ENCODE assay signal across 8 mouse cellular contexts in the genomic region with DNA sequence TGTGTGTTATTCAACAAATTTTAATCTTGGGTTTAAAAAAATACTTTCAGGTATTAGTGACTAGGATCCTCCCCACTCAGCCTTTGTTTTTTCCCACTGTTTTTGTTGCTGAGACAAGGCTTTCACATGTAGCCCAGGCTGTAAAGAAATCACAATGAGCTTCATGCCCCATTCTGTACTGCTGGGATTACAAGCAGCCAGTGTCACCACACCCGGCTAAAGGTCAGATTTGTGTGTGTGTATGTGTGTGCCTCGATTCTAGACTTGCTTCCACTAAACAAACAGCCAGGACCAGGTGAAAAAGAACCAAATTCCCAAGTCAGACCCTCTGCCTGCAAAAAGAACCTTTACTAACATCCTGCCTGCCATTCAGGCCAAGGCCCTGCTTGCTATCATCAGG. TPM values are rescaled to one million over a fixed set of nuclear protein-coding genes. Genes with fewer than 3 reads are reported as not detected.
A peak's percentile ranks its signal among the peaks of the same experiment; 100 is the strongest.
DNase-seq lines count a peak whose midpoint lies in the region; ATAC-seq and TF ChIP-seq lines count a peak whose summit lies in the region.

No protein-coding gene starts in this region.

- TF ChIP-seq POLR2A in liver, adult 2 months (IDR thresholded peaks at IDR 0.05; ENCODE audit: extremely low read depth, insufficient read depth, low read length) = no peak
- no peak for TF ChIP-seq POLR2A in embryonic fibroblast, embryonic 13.5 days (IDR thresholded peaks at IDR 0.05; ENCODE audit: low read depth, low read length)

- peak; percentile 77 for DNase-seq in liver, adult 2 months (ENCODE audit: extremely low read depth, low read depth, low spot score)
- DNase-seq in liver = no peak
- no peak for DNase-seq in adrenal gland, postnatal 14 days
- DNase-seq in layer of hippocampus, adult 11-12 months (ENCODE audit: low spot score) = no peak
- DNase-seq in layer of hippocampus, postnatal 10 days (ENCODE audit: low spot score in 2 of 2) = no peak

- WGBS in liver, adult 2 months = 14% methylated on average over 2 of the region's 2 CpGs
- WGBS in limb, embryonic 13.5 days = 75% methylated on average over 2 of the region's 2 CpGs
- 46% methylated on average over 2 of the region's 2 CpGs for WGBS in stomach, embryonic 14.5 days

- H3K4me1 ChIP-seq in liver, adult 2 months (ENCODE audit: control insufficient read depth, insufficient read depth, low read length) = peaks cover 25% of the 10 kb centered on the region
- peaks cover 6% of the 10 kb centered on the region; the same call in 1 of the 2 replicates for H3K4me1 ChIP-seq in embryonic fibroblast, embryonic 13.5 days (ENCODE audit: control insufficient read depth, insufficient read depth, low read length)
- peaks cover 33% of the 10 kb centered on the region for H3K4me1 ChIP-seq in limb, embryonic 13.5 days
- H3K4me1 ChIP-seq in stomach, embryonic 14.5 days (ENCODE audit: control insufficient read depth, insufficient read depth, low read length) = peaks cover 11% of the 10 kb centered on the region

- peak overlapping the region; percentile 1 for H3K4me3 ChIP-seq in liver, adult 2 months (ENCODE audit: insufficient read depth, low read depth, low read length)
- H3K4me3 ChIP-seq in embryonic fibroblast, embryonic 13.5 days (ENCODE audit: insufficient read depth, low read length) = peak overlapping the region; percentile 98; the same call in 1 of the 2 replicates
- peak overlapping the region; percentile 98 for H3K4me3 ChIP-seq in limb, embryonic 13.5 days
- peak overlapping the region; percentile 98 for H3K4me3 ChIP-seq in stomach, embryonic 14.5 days (ENCODE audit: low read depth, low read length)

- no peak for ATAC-seq in limb, embryonic 13.5 days (ENCODE audit: low FRiP score, low read depth)
- ATAC-seq in stomach, embryonic 14.5 days (ENCODE audit: insufficient number of reproducible peaks, insufficient read depth, low FRiP score, low read depth) = no peak

- H3K27me3 ChIP-seq in liver, adult 2 months (ENCODE audit: control insufficient read depth, insufficient read depth, low read length) = no peaks in the 10 kb centered on the region
- no peaks in the 10 kb centered on the region for H3K27me3 ChIP-seq in limb, embryonic 13.5 days
- no peaks in the 10 kb centered on the region for H3K27me3 ChIP-seq in stomach, embryonic 14.5 days (ENCODE audit: control insufficient read depth, insufficient read depth, low read length)

- no peak for TF ChIP-seq CTCF in liver, adult 2 months (IDR thresholded peaks at IDR 0.05; ENCODE audit: low read depth, low read length)
- TF ChIP-seq CTCF in embryonic fibroblast, embryonic 13.5 days (IDR thresholded peaks at IDR 0.05; ENCODE audit: borderline replicate concordance, insufficient read depth, low read length) = no peak

- H3K36me3 ChIP-seq in liver, adult 2 months (ENCODE audit: control insufficient read depth, insufficient read depth, low read length) = peaks cover 2% of the 10 kb centered on the region
- peaks cover 21% of the 10 kb centered on the region for H3K36me3 ChIP-seq in limb, embryonic 13.5 days
- peaks cover 7% of the 10 kb centered on the region; the same call in 1 of the 2 replicates for H3K36me3 ChIP-seq in stomach, embryonic 14.5 days (ENCODE audit: control insufficient read depth, insufficient read depth, low read length)

- peaks cover 43% of the 10 kb centered on the region for H3K79me2 ChIP-seq in liver, adult 2 months (ENCODE audit: control insufficient read depth, insufficient read depth, low read length)

- H3K9ac ChIP-seq in liver, adult 2 months (ENCODE audit: low read depth, low read length) = peak overlapping the region; percentile 4
- peak overlapping the region; percentile 99 for H3K9ac ChIP-seq in limb, embryonic 13.5 days
- H3K9ac ChIP-seq in stomach, embryonic 14.5 days (replicated peaks; ENCODE audit: low read depth, low read length) = peak overlapping the region; percentile 98; the same call in 1 of the 2 replicates

- H3K9me3 ChIP-seq in limb, embryonic 13.5 days = no peaks in the 10 kb centered on the region
- no peaks in the 10 kb centered on the region for H3K9me3 ChIP-seq in stomach, embryonic 14.5 days (ENCODE audit: control insufficient read depth, low read depth, low read length)

- H3K4me2 ChIP-seq in limb, embryonic 13.5 days (replicated peaks) = peak overlapping the region; percentile 92
- peak overlapping the region; percentile 71 for H3K4me2 ChIP-seq in stomach, embryonic 14.5 days (replicated peaks; ENCODE audit: low read depth, low read length)

- H3K27ac ChIP-seq in liver, adult 2 months (replicated peaks; ENCODE audit: insufficient read depth, low read depth, low read length) = no peak overlapping the region; the same call in 1 of the 2 replicates
- no peak overlapping the region for H3K27ac ChIP-seq in embryonic fibroblast, embryonic 13.5 days (ENCODE audit: insufficient read depth, low read length)
- no peak overlapping the region for H3K27ac ChIP-seq in limb, embryonic 13.5 days
- H3K27ac ChIP-seq in stomach, embryonic 14.5 days (ENCODE audit: low read length) = no peak overlapping the region

RNA-seq across cellular contexts. Expression of gene Cnot1, which starts 1.8 kb away (rescaled TPM):
- total RNA-seq in liver, adult 2 months (2014; rRNA removed) = 116 and 125 TPM in 2 replicates
- polyA plus RNA-seq in liver, adult 2 months (2012; rRNA removed) = 40.2 and 41.1 TPM in 2 replicates
- 124 and 145 TPM in 2 replicates for polyA plus RNA-seq in embryonic fibroblast, embryonic 13.5 days (2011; ENCODE audit: insufficient read length, low read depth, missing spikeins)
- 65.0 and 71.7 TPM in 2 replicates for polyA plus RNA-seq in limb, embryonic 13.5 days (2015; fragmentation: Nextera tagmentation; extraction: Ambion mirVana)
- 113 and 117 TPM in 2 replicates for polyA plus RNA-seq in stomach, embryonic 14.5 days (2014; fragmentation: Nextera tagmentation; extraction: Ambion mirVana)
- total RNA-seq in adrenal gland, postnatal 14 days (2021) = 144 and 154 TPM in 2 replicates
- total RNA-seq in layer of hippocampus, postnatal 10 days (2021) = 100 to 1,000 TPM; 134 to 144 TPM

RNA-seq across cellular contexts. Expression of gene Sap18b, which starts 19.7 kb away (rescaled TPM):
- 61.1 and 66.8 TPM in 2 replicates for total RNA-seq in liver, adult 2 months (2014; rRNA removed)
- 30.7 and 39.5 TPM in 2 replicates for polyA plus RNA-seq in liver, adult 2 months (2012; rRNA removed)
- 164 and 214 TPM in 2 replicates for polyA plus RNA-seq in embryonic fibroblast, embryonic 13.5 days (2011; ENCODE audit: insufficient read length, low read depth, missing spikeins)
- 346 and 351 TPM in 2 replicates for polyA plus RNA-seq in limb, embryonic 13.5 days (2015; fragmentation: Nextera tagmentation; extraction: Ambion mirVana)
- 360 and 371 TPM in 2 replicates for polyA plus RNA-seq in stomach, embryonic 14.5 days (2014; fragmentation: Nextera tagmentation; extraction: Ambion mirVana)
- total RNA-seq in adrenal gland, postnatal 14 days (2021) = 188 and 211 TPM in 2 replicates
- total RNA-seq in layer of hippocampus, postnatal 10 days (2021) = 100 to 1,000 TPM; 165 to 170 TPM

RNA-seq across cellular contexts. Expression of gene Slc38a7, which starts 47.9 kb away (rescaled TPM):
- total RNA-seq in liver, adult 2 months (2014; rRNA removed) = 10.7 and 16.6 TPM in 2 replicates
- polyA plus RNA-seq in liver, adult 2 months (2012; rRNA removed) = 22.2 and 22.8 TPM in 2 replicates
- polyA plus RNA-seq in embryonic fibroblast, embryonic 13.5 days (2011; ENCODE audit: insufficient read length, low read depth, missing spikeins) = 16.7 and 23.2 TPM in 2 replicates
- polyA plus RNA-seq in limb, embryonic 13.5 days (2015; fragmentation: Nextera tagmentation; extraction: Ambion mirVana) = 15.1 and 16.3 TPM in 2 replicates
- polyA plus RNA-seq in stomach, embryonic 14.5 days (2014; fragmentation: Nextera tagmentation; extraction: Ambion mirVana) = 15.0 and 16.3 TPM in 2 replicates
- 13.3 and 13.6 TPM in 2 replicates for total RNA-seq in adrenal gland, postnatal 14 days (2021)
- total RNA-seq in layer of hippocampus, postnatal 10 days (2021) = 10 to 100 TPM; 30.8 to 34.1 TPM

Comparison
In these comparisons a context has a peak if more than half of its experiments do, and no peak if none do; other contexts are left out.
1. H3K4me3 ChIP-seq: peak in every context shown above with its lines; median percentile 98 in embryonic fibroblast, embryonic 13.5 days; 98 in limb, embryonic 13.5 days; 98 in stomach, embryonic 14.5 days; 1 in liver, adult 2 months.
2. H3K9ac ChIP-seq: peak in every context shown above with its lines; median percentile 99 in limb, embryonic 13.5 days; 98 in stomach, embryonic 14.5 days; 4 in liver, adult 2 months.